Mouse (Mus musculus): ENCODE results near the gene Galnt17. TPM values are rescaled to one million over a fixed set of nuclear protein-coding genes. Genes with fewer than 3 reads are reported as not detected.

The Galnt17 gene
- polyA plus RNA-seq, 1 experiment: 0.08 TPM

DNA sequence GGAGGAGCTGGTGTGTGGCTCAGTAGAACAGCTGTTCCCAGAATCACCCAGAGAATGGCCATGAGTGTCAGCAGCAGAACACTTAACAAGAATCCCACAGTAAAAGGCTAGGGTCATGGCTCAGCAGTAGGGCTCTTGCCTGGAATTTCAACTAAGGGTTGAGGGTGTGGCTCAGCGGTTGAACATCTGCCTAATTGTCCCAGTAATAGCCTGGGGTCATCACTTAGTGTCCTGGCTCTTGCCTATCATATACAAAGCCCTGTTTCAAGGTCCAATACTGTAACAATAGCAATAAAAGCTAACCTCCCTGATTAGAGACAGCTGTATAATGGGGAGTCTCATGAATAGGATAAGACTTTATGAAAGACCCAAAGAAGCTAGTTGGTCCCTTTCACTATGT, 213.5 kb downstream of the Galnt17 start:
- no peaks in the 10 kb centered on the region for H3K27me3 ChIP-seq (ENCODE audit: control insufficient read depth, insufficient read depth, insufficient read length)
- TF ChIP-seq POLR2AphosphoS2 (IDR thresholded peaks at IDR 0.05; ENCODE audit: insufficient read length, low read depth): no peak
- no peak for TF ChIP-seq TCF12 (IDR thresholded peaks at IDR 0.05; ENCODE audit: insufficient read depth, poor library complexity, severe bottlenecking)
- no peaks in the 10 kb centered on the region for H3K36me3 ChIP-seq (ENCODE audit: control insufficient read depth, insufficient read depth)
- no peak overlapping the region for H3K4me3 ChIP-seq
- no peak overlapping the region for H3ac ChIP-seq (ENCODE audit: control insufficient read depth, insufficient read length)
- no peaks in the 10 kb centered on the region for H3K79me2 ChIP-seq (ENCODE audit: control insufficient read depth, insufficient read depth)
- no peak overlapping the region for H3K4me2 ChIP-seq (ENCODE audit: low read depth)

DNA sequence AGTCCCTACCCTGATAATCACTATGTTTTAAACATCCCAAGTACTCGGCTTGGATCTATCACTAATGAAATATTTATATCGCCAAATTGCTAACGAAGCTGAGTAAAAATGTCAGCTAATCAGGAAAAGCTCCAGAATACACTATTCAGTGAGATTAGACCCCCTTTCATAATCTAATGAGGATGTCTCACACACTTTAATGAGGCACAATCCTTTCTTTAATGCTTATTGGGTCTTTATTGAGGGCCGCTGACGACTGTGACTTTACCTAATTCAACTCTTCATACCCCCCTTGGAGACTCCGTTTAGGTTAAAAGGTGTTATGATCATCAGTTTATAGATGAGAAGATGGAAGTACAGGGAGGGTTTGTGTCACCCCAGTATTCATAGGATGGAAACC, 214.2 kb downstream of the Galnt17 start:
- Histone ChIP-seq H3K36me3 (ENCODE audit: control insufficient read depth, insufficient read depth) (no peaks in the 10 kb centered on the region), H3K79me2 (ENCODE audit: control insufficient read depth, insufficient read depth) (no peaks in the 10 kb centered on the region), H3K4me2 (ENCODE audit: low read depth) (no peak overlapping the region), H3K4me3 (no peak overlapping the region), H3ac (ENCODE audit: control insufficient read depth, insufficient read length) (no peak overlapping the region), H3K27me3 (ENCODE audit: control insufficient read depth, insufficient read depth, insufficient read length) (no peaks in the 10 kb centered on the region)
- TF ChIP-seq POLR2AphosphoS2 (IDR thresholded peaks at IDR 0.05; ENCODE audit: insufficient read length, low read depth) (no peak), TCF12 (IDR thresholded peaks at IDR 0.05; ENCODE audit: insufficient read depth, poor library complexity, severe bottlenecking) (no peak), TCF3 (IDR thresholded peaks at IDR 0.05; ENCODE audit: insufficient read length, low read depth) (no peak), POLR2A (IDR thresholded peaks at IDR 0.05; ENCODE audit: insufficient read length, low read depth) (no peak), CEBPB (IDR thresholded peaks at IDR 0.05; ENCODE audit: insufficient read depth, poor library complexity, severe bottlenecking) (no peak), SRF (IDR thresholded peaks at IDR 0.05; ENCODE audit: control insufficient read depth, insufficient read length, low read depth) (no peak), MYOG (IDR thresholded peaks at IDR 0.05; ENCODE audit: control insufficient read depth in 1 of 3, insufficient read depth in 1 of 3, insufficient read length in 2 of 3, low read depth in 2 of 3) (no peak)

DNA sequence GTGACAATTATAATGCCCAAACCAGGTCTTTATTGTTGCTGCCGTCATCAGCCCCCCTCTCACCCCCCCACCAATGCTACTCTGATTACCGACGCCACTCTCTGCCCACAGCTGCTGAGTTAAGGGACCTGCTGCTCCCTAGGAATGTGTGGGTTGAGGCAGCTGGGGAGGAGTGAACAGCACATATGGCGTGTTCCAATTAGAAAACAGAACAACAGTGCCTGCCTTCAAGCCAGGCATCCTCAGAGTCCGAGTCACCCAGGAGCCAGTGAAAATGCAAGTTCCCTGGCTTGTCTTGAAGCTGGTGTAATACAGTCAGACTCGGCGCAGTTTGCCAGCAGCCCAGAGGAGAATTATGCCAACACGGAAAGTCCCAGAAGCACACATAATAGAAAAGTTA, 218.4 kb downstream of the Galnt17 start:
- peak in 1 of 3 experiments; percentile 73 for TF ChIP-seq MYOG (IDR thresholded peaks at IDR 0.05; ENCODE audit: control insufficient read depth in 1 of 3, insufficient read depth in 1 of 3, insufficient read length in 2 of 3, low read depth in 2 of 3)
- TF ChIP-seq CEBPB (IDR thresholded peaks at IDR 0.05; ENCODE audit: insufficient read depth, poor library complexity, severe bottlenecking): no peak
- TF ChIP-seq MYOD1 (IDR thresholded peaks at IDR 0.05; ENCODE audit: control insufficient read depth in 1 of 3, insufficient read length in 2 of 3, low read depth in 2 of 3): peak in 1 of 3 experiments; percentile 18
- Histone ChIP-seq H3ac (ENCODE audit: control insufficient read depth, insufficient read length) (no peak overlapping the region), H3K36me3 (ENCODE audit: control insufficient read depth, insufficient read depth) (no peaks in the 10 kb centered on the region), H3K27me3 (ENCODE audit: control insufficient read depth, insufficient read depth, insufficient read length) (no peaks in the 10 kb centered on the region), H3K4me2 (ENCODE audit: low read depth) (no peak overlapping the region), H3K79me2 (ENCODE audit: control insufficient read depth, insufficient read depth) (no peaks in the 10 kb centered on the region), H3K4me3 (no peak overlapping the region)

DNA sequence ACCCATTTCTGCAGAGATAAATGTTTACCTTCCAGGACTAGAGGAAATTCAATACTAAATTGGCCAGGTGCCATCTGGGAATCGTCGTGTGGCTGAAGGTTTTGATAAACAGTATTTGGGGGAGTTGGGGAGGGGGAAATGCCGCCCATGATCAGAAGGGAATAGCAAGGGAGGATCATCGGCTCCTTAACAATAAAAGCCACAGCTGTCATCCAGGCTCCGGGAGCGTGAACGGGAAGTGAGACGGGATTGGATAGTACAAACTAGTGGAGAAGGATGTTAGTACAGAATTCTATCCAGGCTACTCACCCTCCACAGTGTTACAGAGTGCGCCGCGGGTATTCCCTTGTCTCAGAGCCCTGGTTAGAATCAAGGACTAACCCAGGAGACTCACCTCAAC, 219.4 kb downstream of the Galnt17 start:
- Histone ChIP-seq H3K27me3 (ENCODE audit: control insufficient read depth, insufficient read depth, insufficient read length) (no peaks in the 10 kb centered on the region), H3K79me2 (ENCODE audit: control insufficient read depth, insufficient read depth) (no peaks in the 10 kb centered on the region), H3K4me2 (ENCODE audit: low read depth) (no peak overlapping the region)

DNA sequence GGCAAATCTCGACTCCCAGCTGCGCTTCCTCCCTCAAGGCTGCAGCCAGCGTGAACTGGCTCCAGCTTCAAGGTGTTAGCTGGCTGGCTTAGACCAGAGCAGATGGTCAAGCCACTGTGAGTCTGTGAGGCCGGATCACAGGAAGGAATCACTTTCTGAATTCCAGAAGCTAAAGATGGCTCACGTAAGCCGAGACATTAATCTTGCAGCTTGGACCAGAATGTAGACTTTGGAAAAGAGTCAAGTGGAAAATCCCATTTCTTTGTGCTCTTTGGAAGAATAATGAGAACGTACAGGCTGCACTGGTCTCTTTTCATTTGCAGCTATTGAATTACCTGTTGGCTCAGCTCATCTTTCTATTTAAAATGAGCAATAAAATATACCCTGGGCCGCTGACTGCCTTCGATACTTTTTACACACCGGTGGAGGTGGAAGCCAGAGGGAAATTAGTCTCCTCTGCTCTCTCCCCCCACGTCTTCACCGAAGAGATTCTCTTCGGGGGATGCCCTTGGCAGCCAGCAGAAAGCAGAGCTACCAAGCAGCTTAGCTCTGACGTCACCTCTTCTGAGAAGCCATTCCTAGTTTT, 225.1 kb downstream of the Galnt17 start:
- no peak overlapping the region for H3ac ChIP-seq (ENCODE audit: control insufficient read depth, insufficient read length)
- H3K4me3 ChIP-seq: no peak overlapping the region
- no peak overlapping the region for H3K4me2 ChIP-seq (ENCODE audit: low read depth)
- no peaks in the 10 kb centered on the region for H3K36me3 ChIP-seq (ENCODE audit: control insufficient read depth, insufficient read depth)
- no peaks in the 10 kb centered on the region for H3K27me3 ChIP-seq (ENCODE audit: control insufficient read depth, insufficient read depth, insufficient read length)
- no peak for TF ChIP-seq MYOG (IDR thresholded peaks at IDR 0.05; ENCODE audit: control insufficient read depth in 1 of 3, insufficient read depth in 1 of 3, insufficient read length in 2 of 3, low read depth in 2 of 3)
- no peak for TF ChIP-seq E2F4 (IDR thresholded peaks at IDR 0.05; ENCODE audit: insufficient read depth)
- TF ChIP-seq CEBPB (IDR thresholded peaks at IDR 0.05; ENCODE audit: insufficient read depth, poor library complexity, severe bottlenecking): no peak
- no peak for TF ChIP-seq TCF3 (IDR thresholded peaks at IDR 0.05; ENCODE audit: insufficient read length, low read depth)
- TF ChIP-seq POLR2A (IDR thresholded peaks at IDR 0.05; ENCODE audit: insufficient read length, low read depth): no peak
- no peak for TF ChIP-seq USF1 (IDR thresholded peaks at IDR 0.05; ENCODE audit: low read depth)
- TF ChIP-seq SRF (IDR thresholded peaks at IDR 0.05; ENCODE audit: control insufficient read depth, insufficient read length, low read depth): no peak
- no peak for TF ChIP-seq MYOD1 (IDR thresholded peaks at IDR 0.05; ENCODE audit: control insufficient read depth in 1 of 3, insufficient read length in 2 of 3, low read depth in 2 of 3)
- TF ChIP-seq REST (IDR thresholded peaks at IDR 0.05; ENCODE audit: insufficient read depth, insufficient read length): no peak
- no peak for TF ChIP-seq TCF12 (IDR thresholded peaks at IDR 0.05; ENCODE audit: insufficient read depth, poor library complexity, severe bottlenecking)
- TF ChIP-seq MAX (IDR thresholded peaks at IDR 0.05; ENCODE audit: low read depth): no peak
- no peak for TF ChIP-seq POLR2AphosphoS2 (IDR thresholded peaks at IDR 0.05; ENCODE audit: insufficient read length, low read depth)
- H3K79me2 ChIP-seq (ENCODE audit: control insufficient read depth, insufficient read depth): no peaks in the 10 kb centered on the region

More for the DNA sequence above, 219.4 kb downstream of the Galnt17 start:
- Histone ChIP-seq H3K36me3 (ENCODE audit: control insufficient read depth, insufficient read depth) (no peaks in the 10 kb centered on the region), H3K4me3 (no peak overlapping the region), H3ac (ENCODE audit: control insufficient read depth, insufficient read length) (no peak overlapping the region)
- TF ChIP-seq MYOG (IDR thresholded peaks at IDR 0.05; ENCODE audit: control insufficient read depth in 1 of 3, insufficient read depth in 1 of 3, insufficient read length in 2 of 3, low read depth in 2 of 3) (no peak), TCF12 (IDR thresholded peaks at IDR 0.05; ENCODE audit: insufficient read depth, poor library complexity, severe bottlenecking) (no peak), REST (IDR thresholded peaks at IDR 0.05; ENCODE audit: insufficient read depth, insufficient read length) (no peak), MYOD1 (IDR thresholded peaks at IDR 0.05; ENCODE audit: control insufficient read depth in 1 of 3, insufficient read length in 2 of 3, low read depth in 2 of 3) (no peak), POLR2AphosphoS2 (IDR thresholded peaks at IDR 0.05; ENCODE audit: insufficient read length, low read depth) (no peak), MAX (IDR thresholded peaks at IDR 0.05; ENCODE audit: low read depth) (no peak), CEBPB (IDR thresholded peaks at IDR 0.05; ENCODE audit: insufficient read depth, poor library complexity, severe bottlenecking) (no peak), TCF3 (IDR thresholded peaks at IDR 0.05; ENCODE audit: insufficient read length, low read depth) (no peak), E2F4 (IDR thresholded peaks at IDR 0.05; ENCODE audit: insufficient read depth) (no peak), POLR2A (IDR thresholded peaks at IDR 0.05; ENCODE audit: insufficient read length, low read depth) (no peak), USF1 (IDR thresholded peaks at IDR 0.05; ENCODE audit: low read depth) (no peak), SRF (IDR thresholded peaks at IDR 0.05; ENCODE audit: control insufficient read depth, insufficient read length, low read depth) (no peak)

Measured in myocyte (in vitro differentiated cells).